Mouse (Mus musculus): ENCODE measurements around the gene Sertad2. TPM values are rescaled to one million over a fixed set of nuclear protein-coding genes. Genes with fewer than 3 reads are reported as not detected.
A peak's percentile ranks its signal among the peaks of the same experiment; 100 is the strongest.

Gene Sertad2
- polyA plus RNA-seq, 1 experiment, result 24.9 TPM

GRCm38 (mm10) chr11:20651166-20651565 is 108.1 kb downstream of the Sertad2 start:
- H3K36me3 ChIP-seq (ENCODE audit: control insufficient read depth, insufficient read depth, low read length), result no peaks in the 10 kb centered on the region; the same call in 1 of the 2 replicates
- TF ChIP-seq POLR2A (IDR thresholded peaks at IDR 0.05; ENCODE audit: low read depth, low read length), result no peak
- DNase-seq, result no peak
- no peaks in the 10 kb centered on the region for H3K27me3 ChIP-seq (replicated peaks; ENCODE audit: control insufficient read depth, insufficient read depth, low read length)
- H3K4me1 ChIP-seq (ENCODE audit: control insufficient read depth, insufficient read depth, low read length), result peaks cover 9% of the 10 kb centered on the region
- no peak overlapping the region for H3K27ac ChIP-seq (ENCODE audit: insufficient read depth, low read depth, low read length)
- WGBS, result 87% methylated on average over 1 of the region's 1 CpGs
- no peak overlapping the region for H3K4me3 ChIP-seq (ENCODE audit: insufficient read depth, low read depth, low read length)

DNA sequence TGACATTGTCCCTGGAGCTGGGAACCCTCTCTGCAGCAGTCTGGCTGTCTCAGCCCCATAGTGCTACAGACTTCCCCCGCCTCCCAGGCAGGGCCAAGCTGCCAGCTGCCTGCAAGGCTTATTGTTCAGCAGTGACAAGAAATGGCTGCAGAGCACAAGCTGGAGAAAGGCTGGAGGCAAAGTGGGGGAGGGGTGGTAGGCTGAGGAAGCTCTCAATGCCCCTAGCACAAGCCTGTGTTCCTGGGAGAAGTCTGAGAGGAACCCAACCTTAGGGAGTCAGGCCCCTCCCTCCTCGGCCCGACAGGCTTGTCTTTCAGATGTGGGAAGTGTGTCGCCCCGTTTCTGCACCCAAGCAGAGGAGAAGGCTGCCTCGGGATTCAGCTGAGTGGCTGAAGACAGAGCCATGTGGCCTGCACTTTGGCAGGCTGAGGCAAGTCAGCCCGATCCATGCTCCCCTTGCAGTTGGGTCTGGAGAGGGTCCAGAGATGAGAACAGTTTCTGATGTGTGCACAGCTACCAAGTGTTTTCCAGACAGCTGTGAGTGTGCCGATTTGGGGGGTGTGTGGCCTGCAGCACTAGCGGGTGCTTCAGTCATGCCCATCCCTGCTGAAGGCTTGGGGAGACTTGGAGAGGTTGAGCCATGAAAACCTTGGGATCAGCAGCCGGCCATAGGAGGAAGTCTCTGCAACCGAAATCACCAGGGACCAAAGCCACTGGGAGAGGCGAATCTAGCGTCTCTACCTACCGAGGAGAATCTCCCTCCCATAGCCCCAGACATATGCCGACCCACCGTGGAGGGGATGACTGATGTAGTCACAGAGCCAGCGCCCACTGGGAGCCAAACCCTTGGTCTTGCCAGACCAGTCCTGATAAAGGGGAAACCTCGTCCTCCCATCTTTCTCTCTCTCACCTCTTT is 113.0 kb downstream of the Sertad2 start:
- H3K4me1 ChIP-seq (ENCODE audit: control insufficient read depth, insufficient read depth, low read length), result no peaks in the 10 kb centered on the region
- no peaks in the 10 kb centered on the region for H3K27me3 ChIP-seq (replicated peaks; ENCODE audit: control insufficient read depth, insufficient read depth, low read length)
- 50% methylated on average over 18 of the region's 18 CpGs for WGBS
- H3K27ac ChIP-seq (ENCODE audit: insufficient read depth, low read depth, low read length), result no peak overlapping the region
- H3K4me3 ChIP-seq (ENCODE audit: insufficient read depth, low read depth, low read length), result no peak overlapping the region
- H3K36me3 ChIP-seq (ENCODE audit: control insufficient read depth, insufficient read depth, low read length), result no peaks in the 10 kb centered on the region
- no peak for DNase-seq
- no peak for TF ChIP-seq POLR2A (IDR thresholded peaks at IDR 0.05; ENCODE audit: low read depth, low read length)
- no peak for TF ChIP-seq CTCF (conservative IDR thresholded peaks at IDR 0.05; ENCODE audit: insufficient read depth, insufficient read length, low read depth, low read length)

DNA sequence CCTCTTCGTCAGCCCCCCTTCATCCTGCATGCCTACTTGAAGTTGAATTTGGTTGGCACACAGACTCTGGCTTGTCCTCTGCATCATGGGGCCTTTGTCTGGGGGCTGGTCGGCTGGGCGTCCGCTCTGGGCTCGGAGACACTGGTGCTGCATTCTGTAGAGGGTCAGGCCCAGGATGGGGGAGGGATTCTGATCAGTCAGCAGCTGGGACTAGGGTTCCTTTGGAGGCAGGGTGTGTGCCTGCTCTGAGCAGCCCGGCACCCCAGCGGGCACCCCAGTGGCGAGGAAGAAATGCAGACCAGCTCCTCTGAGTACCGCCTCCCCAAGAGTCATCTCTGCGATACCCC is 113.6 kb downstream of the Sertad2 start:
- H3K27ac ChIP-seq (ENCODE audit: insufficient read depth, low read depth, low read length), result no peak overlapping the region
- no peaks in the 10 kb centered on the region for H3K4me1 ChIP-seq (ENCODE audit: control insufficient read depth, insufficient read depth, low read length)
- WGBS, result 78% methylated on average over 10 of the region's 10 CpGs
- no peaks in the 10 kb centered on the region for H3K27me3 ChIP-seq (replicated peaks; ENCODE audit: control insufficient read depth, insufficient read depth, low read length)
- no peak for DNase-seq
- no peak for TF ChIP-seq CTCF (conservative IDR thresholded peaks at IDR 0.05; ENCODE audit: insufficient read depth, insufficient read length, low read depth, low read length)
- TF ChIP-seq POLR2A (IDR thresholded peaks at IDR 0.05; ENCODE audit: low read depth, low read length), result no peak
- no peaks in the 10 kb centered on the region for H3K36me3 ChIP-seq (ENCODE audit: control insufficient read depth, insufficient read depth, low read length)
- H3K4me3 ChIP-seq (ENCODE audit: insufficient read depth, low read depth, low read length), result no peak overlapping the region

DNA sequence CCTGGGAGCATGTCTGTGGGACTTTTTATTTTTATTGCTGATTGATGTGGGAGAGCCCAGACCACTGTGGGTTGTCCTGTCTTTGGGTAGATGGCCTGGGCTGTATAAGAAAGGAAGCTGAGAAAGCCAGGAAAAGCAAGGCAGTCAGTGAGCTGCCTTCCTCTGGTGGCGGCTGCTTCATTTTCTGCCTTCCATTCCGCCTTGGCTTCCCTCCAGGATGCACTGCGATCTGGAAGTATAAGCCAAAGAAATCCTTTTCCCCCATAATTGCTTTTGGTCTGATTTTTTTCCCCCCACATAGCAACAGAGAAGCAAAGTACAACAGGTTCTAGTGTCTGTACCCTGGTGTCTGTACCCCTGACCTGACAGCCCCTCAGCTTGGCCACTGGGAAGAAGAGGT is 116.0 kb downstream of the Sertad2 start:
- 70% methylated on average over 3 of the region's 3 CpGs for WGBS

GRCm38 (mm10) chr11:20660111-20661097 is 117.4 kb downstream of the Sertad2 start:
- Histone ChIP-seq H3K36me3 (ENCODE audit: control insufficient read depth, insufficient read depth, low read length) (no peaks in the 10 kb centered on the region), H3K27ac (ENCODE audit: insufficient read depth, low read depth, low read length) (no peak overlapping the region), H3K4me1 (ENCODE audit: control insufficient read depth, insufficient read depth, low read length) (no peaks in the 10 kb centered on the region), H3K27me3 (replicated peaks; ENCODE audit: control insufficient read depth, insufficient read depth, low read length) (no peaks in the 10 kb centered on the region), H3K4me3 (ENCODE audit: insufficient read depth, low read depth, low read length) (no peak overlapping the region)
- DNase-seq, result peak; percentile 46
- TF ChIP-seq CTCF (conservative IDR thresholded peaks at IDR 0.05; ENCODE audit: insufficient read depth, insufficient read length, low read depth, low read length) (no peak), POLR2A (IDR thresholded peaks at IDR 0.05; ENCODE audit: low read depth, low read length) (no peak)
- 76% methylated on average over 14 of the region's 14 CpGs for WGBS

More for the DNA sequence above, 116.0 kb downstream of the Sertad2 start:
- no peak for DNase-seq
- Histone ChIP-seq H3K36me3 (ENCODE audit: control insufficient read depth, insufficient read depth, low read length) (no peaks in the 10 kb centered on the region), H3K4me3 (ENCODE audit: insufficient read depth, low read depth, low read length) (no peak overlapping the region), H3K4me1 (ENCODE audit: control insufficient read depth, insufficient read depth, low read length) (no peaks in the 10 kb centered on the region), H3K27ac (ENCODE audit: insufficient read depth, low read depth, low read length) (no peak overlapping the region), H3K27me3 (replicated peaks; ENCODE audit: control insufficient read depth, insufficient read depth, low read length) (no peaks in the 10 kb centered on the region)
- TF ChIP-seq CTCF (conservative IDR thresholded peaks at IDR 0.05; ENCODE audit: insufficient read depth, insufficient read length, low read depth, low read length) (no peak), POLR2A (IDR thresholded peaks at IDR 0.05; ENCODE audit: low read depth, low read length) (no peak)

DNA sequence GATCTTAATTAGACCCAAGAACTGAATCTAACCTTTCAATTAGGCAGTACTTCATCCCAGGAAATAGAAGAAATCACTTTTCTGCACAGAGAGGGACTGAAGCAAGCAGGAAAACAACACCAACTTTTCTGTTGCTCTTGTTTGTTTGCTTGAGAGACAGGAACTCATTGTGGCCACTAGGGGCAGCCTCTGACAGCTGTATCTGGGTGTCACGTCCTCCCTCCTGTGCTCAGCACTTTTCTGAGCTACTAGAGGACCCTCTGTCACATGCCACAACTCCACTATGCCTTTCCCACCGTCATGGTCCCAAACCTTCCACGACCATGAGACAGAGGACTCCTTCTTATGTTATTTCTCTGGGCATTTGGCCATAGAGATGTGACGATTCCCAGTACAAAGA is 118.6 kb downstream of the Sertad2 start:
- no peak overlapping the region for H3K27ac ChIP-seq (ENCODE audit: insufficient read depth, low read depth, low read length)
- H3K4me1 ChIP-seq (ENCODE audit: control insufficient read depth, insufficient read depth, low read length), result no peaks in the 10 kb centered on the region
- peak; percentile 72 for TF ChIP-seq CTCF (conservative IDR thresholded peaks at IDR 0.05; ENCODE audit: insufficient read depth, insufficient read length, low read depth, low read length)
- TF ChIP-seq POLR2A (IDR thresholded peaks at IDR 0.05; ENCODE audit: low read depth, low read length), result no peak
- no peaks in the 10 kb centered on the region for H3K27me3 ChIP-seq (replicated peaks; ENCODE audit: control insufficient read depth, insufficient read depth, low read length)
- DNase-seq, result peak; percentile 60
- 41% methylated on average over 4 of the region's 4 CpGs for WGBS
- H3K36me3 ChIP-seq (ENCODE audit: control insufficient read depth, insufficient read depth, low read length), result no peaks in the 10 kb centered on the region
- H3K4me3 ChIP-seq (ENCODE audit: insufficient read depth, low read depth, low read length), result no peak overlapping the region

- Histone ChIP-seq H3K27ac (ENCODE audit: insufficient read depth, low read depth, low read length) (no peak overlapping the region), H3K4me3 (ENCODE audit: insufficient read depth, low read depth, low read length) (no peak overlapping the region), H3K27me3 (replicated peaks; ENCODE audit: control insufficient read depth, insufficient read depth, low read length) (no peaks in the 10 kb centered on the region), H3K4me1 (ENCODE audit: control insufficient read depth, insufficient read depth, low read length) (no peaks in the 10 kb centered on the region), H3K36me3 (ENCODE audit: control insufficient read depth, insufficient read depth, low read length) (no peaks in the 10 kb centered on the region)
- DNase-seq, result no peak
- TF ChIP-seq CTCF (conservative IDR thresholded peaks at IDR 0.05; ENCODE audit: insufficient read depth, insufficient read length, low read depth, low read length), result no peak
- no peak for TF ChIP-seq POLR2A (IDR thresholded peaks at IDR 0.05; ENCODE audit: low read depth, low read length)
- 82% methylated on average over 7 of the region's 7 CpGs for WGBS
These were observed 119.8 kb downstream of the Sertad2 start for GRCm38 (mm10) chr11:20662811-20663210.

Data from kidney, adult 2 months (tissue).